Mouse (Mus musculus): Measurements from ENCODE around the gene Dnase2b.

Gene Dnase2b

GRCm38 (mm10) chr3:146567884-146568530 is 47.4 kb downstream of the Dnase2b start:
- peak; percentile 76 for DNase-seq

GRCm38 (mm10) chr3:146567366-146567765 is 48.0 kb downstream of the Dnase2b start:
- DNase-seq: peak; percentile 77

DNA sequence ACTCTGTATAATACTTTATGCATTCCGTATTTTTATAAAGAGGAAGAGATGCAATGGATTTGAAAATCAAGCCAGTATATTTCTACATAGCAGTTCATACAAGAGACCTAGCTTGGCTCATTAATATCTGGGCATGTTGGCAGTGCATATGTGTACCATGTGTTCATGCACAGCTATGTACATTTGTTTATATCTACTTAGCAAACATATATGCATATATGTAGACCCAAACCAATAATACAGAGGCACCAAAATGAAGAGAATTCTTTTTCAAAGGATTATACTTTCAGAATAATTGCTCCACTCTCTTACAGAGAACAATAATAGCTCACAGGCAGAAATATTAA is 50.4 kb downstream of the Dnase2b start:
- no peak for DNase-seq

- DNase-seq: peak; percentile 91
Measured at GRCm38 (mm10) chr3:146564268-146565064, 50.9 kb downstream of the Dnase2b start.

- DNase-seq: peak; percentile 50
Measured at GRCm38 (mm10) chr3:146562936-146563335, 52.5 kb downstream of the Dnase2b start.

- DNase-seq: no peak
Measured at GRCm38 (mm10) chr3:146557507-146557906, 57.9 kb downstream of the Dnase2b start.

GRCm38 (mm10) chr3:146556567-146556966 is 58.8 kb downstream of the Dnase2b start:
- DNase-seq: no peak

DNA sequence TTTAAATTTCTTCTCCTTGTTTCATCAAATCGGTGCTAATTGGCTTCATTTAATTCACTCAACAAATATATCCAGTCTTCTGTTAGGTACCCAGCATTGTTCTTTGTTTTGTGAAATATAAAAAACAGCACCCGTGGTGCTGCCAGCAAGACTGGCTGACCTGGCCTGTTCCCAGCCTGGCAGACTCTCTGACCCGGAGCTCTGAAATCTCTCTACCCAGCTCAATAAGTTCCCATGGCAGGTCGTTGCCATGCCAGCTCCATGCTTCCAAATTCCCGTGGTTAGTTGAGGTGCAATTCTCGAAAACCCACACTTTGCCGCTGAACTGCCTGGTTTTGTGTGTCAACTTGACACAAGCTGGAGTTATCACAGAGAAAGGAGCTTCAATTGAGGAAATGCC is 60.6 kb downstream of the Dnase2b start:
- no peak for DNase-seq

DNA sequence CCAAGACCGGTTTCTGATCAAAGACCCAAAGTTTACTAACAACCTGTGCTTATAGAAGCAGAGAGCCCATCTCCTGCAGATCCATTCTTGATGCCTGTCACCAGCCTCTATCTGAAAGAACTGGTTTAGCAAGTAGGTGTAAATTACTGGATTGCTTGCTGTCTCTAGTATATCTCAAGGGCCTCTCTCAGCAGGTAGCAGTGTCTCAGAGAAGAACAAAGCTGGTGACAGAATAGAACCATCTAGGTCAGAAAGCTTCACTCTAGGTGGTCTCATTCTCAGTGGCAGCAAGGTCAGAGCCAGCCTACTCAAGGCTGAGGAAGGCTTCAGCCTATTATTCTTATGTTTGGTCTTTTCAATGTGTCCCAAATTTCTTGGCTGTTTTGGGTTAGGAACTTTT is 71.8 kb downstream of the Dnase2b start:
- no peak for DNase-seq

DNA sequence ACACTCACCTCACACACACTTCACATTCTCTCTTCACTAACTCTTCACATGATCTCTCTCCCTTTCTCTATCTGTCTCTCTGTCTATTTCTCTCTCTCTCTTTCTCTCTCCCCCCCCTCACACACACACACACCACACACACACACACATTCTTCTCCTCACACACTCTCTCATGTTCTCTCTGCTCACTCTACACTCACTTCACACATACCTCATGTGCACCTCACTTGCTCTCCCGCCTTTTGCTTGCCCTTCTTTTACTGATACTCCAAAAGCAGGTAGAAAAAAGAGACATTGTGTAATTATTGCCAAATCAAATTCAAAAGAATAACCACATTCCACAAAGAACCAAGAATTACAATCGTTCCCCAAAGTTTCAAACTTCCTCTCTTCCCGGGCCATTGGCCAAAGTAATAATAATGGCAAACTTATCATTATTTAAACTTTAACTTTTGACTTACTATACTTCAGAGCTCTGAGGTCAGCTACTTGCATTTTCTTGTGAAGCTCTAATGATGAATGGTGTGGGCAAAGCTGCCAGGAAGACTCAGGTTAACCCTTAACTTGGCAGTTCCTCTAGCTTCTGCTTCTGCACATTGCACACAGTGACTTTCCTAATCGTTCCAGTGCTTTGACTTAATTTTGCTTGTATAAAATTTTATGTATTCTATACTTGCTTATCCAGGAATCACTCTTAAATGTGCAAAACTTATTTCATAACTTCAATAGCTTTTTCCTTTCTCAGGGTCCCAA is 74.7 kb downstream of the Dnase2b start:
- no peak for DNase-seq

- DNase-seq: no peak
Measured at GRCm38 (mm10) chr3:146534986-146535385, 80.4 kb downstream of the Dnase2b start.

All from heart, adult 11 months (tissue).